Mouse (Mus musculus) neural tube, embryonic 12.5 days (tissue): ENCODE measurements around the gene Hoxd8. TPM values are rescaled to one million over a fixed set of nuclear protein-coding genes. Genes with fewer than 3 reads are reported as not detected.

ENCODE experiments used
- ATAC-seq: fragments of 200-750 bp; cut with Nextera tagmentation; 2 replicates; pipeline ENCODE4 v1.8.0; 2017; ENCODE audit warnings: low read depth, mild to moderate bottlenecking, moderate TSS enrichment, moderate library complexity; ENCODE audit not compliant: low FRiP score
- H3K27ac ChIP-seq: fragments of 300-500 bp; sonication (generic); 2 replicates; pipeline ENCODE4 v1.5.1; 2016
- H3K27me3 ChIP-seq: fragments of 300-500 bp; sonication (generic); replicated peaks from 2 replicates; pipeline ENCODE4 v1.6.1; 2016; ENCODE audit warnings: mild to moderate bottlenecking
- H3K36me3 ChIP-seq: fragments of 300-500 bp; sonication (generic); 2 replicates; pipeline ENCODE4 v1.6.1; 2016; ENCODE audit warnings: mild to moderate bottlenecking
- H3K4me1 ChIP-seq: fragments of 300-500 bp; sonication (generic); 2 replicates; pipeline ENCODE4 v1.6.1; 2016
- H3K4me2 ChIP-seq: fragments of 300-500 bp; sonication (generic); replicated peaks from 2 replicates; pipeline ENCODE4 v1.6.1; 2016; ENCODE audit warnings: mild to moderate bottlenecking
- H3K4me3 ChIP-seq: fragments of 300-500 bp; sonication (generic); 2 replicates; pipeline ENCODE4 v1.5.1; 2016
- H3K9ac ChIP-seq: fragments of 300-500 bp; sonication (generic); 2 replicates; pipeline ENCODE4 v1.6.1; 2016; ENCODE audit warnings: mild to moderate bottlenecking
- H3K9me3 ChIP-seq: fragments of 300-500 bp; sonication (generic); 2 replicates; pipeline ENCODE4 v1.6.1; 2016; ENCODE audit warnings: mild to moderate bottlenecking
- WGBS: fragments of 180-500 bp; shearing (Covaris S2); methylation state at CpG from one replicate; pipeline ENCODE4 v1.1.7; 2016; 5-methylcytosine and 5-hydroxymethylcytosine counted together
- polyA plus RNA-seq: library from polyadenylated mRNA; unstranded; fragments of >200 nt; fragmentation: Nextera tagmentation; extraction: Ambion mirVana; gene quantifications from 2 replicates; pipeline ENCODE4 v1.2.1, GENCODE M21; 2016

Hoxd8 gene
- polyA plus RNA-seq, 1 experiment from 2014 or later: 20.8 TPM

GRCm38 (mm10) chr2:74737578-74738070 is 33.2 kb downstream of the Hoxd8 start:
- ATAC-seq: no peak
- H3K36me3 ChIP-seq: peaks cover 13% of the 10 kb centered on the region; the same call in 1 of the 2 replicates
- H3K4me1 ChIP-seq: peaks cover 87% of the 10 kb centered on the region
- H3K9me3 ChIP-seq: no peaks in the 10 kb centered on the region
- H3K27me3 ChIP-seq: no peaks in the 10 kb centered on the region
- H3K4me3 ChIP-seq: peak overlapping the region; percentile 47
- H3K27ac ChIP-seq: peak overlapping the region; percentile 99
- WGBS: 9% methylated on average over 7 of the region's 7 CpGs
- H3K4me2 ChIP-seq: peak overlapping the region; percentile 96
- peak overlapping the region; percentile 92 for H3K9ac ChIP-seq

GRCm38 (mm10) chr2:74738623-74739475 is 34.4 kb downstream of the Hoxd8 start:
- H3K4me1 ChIP-seq: peaks cover 83% of the 10 kb centered on the region
- peaks cover 13% of the 10 kb centered on the region; the same call in 1 of the 2 replicates for H3K36me3 ChIP-seq
- no peaks in the 10 kb centered on the region for H3K27me3 ChIP-seq
- peak overlapping the region; percentile 47 for H3K4me3 ChIP-seq
- H3K9ac ChIP-seq: peak overlapping the region; percentile 92
- H3K4me2 ChIP-seq: peak overlapping the region; percentile 96
- no peaks in the 10 kb centered on the region for H3K9me3 ChIP-seq
- no peak; the same call in 1 of the 2 replicates for ATAC-seq
- under 1% methylated on average over 20 of the region's 20 CpGs for WGBS
- H3K27ac ChIP-seq: peak overlapping the region; percentile 99

- Histone ChIP-seq H3K36me3 (peaks cover 19% of the 10 kb centered on the region; the same call in 1 of the 2 replicates), H3K4me3 (peak overlapping the region; percentile 47), H3K27ac (peak overlapping the region; percentile 99), H3K9me3 (no peaks in the 10 kb centered on the region), H3K4me2 (peak overlapping the region; percentile 96), H3K27me3 (no peaks in the 10 kb centered on the region), H3K4me1 (peaks cover 83% of the 10 kb centered on the region), H3K9ac (peak overlapping the region; percentile 92)
- no peak for ATAC-seq
- WGBS: 1% methylated on average over 2 of the region's 2 CpGs
Observed at GRCm38 (mm10) chr2:74739476-74739800, 35.0 kb downstream of the Hoxd8 start.

- H3K4me2 ChIP-seq: peak overlapping the region; percentile 96
- no peaks in the 10 kb centered on the region for H3K9me3 ChIP-seq
- 0 out of 2 replicates have a peak, but pooled peaks have one; percentile 5 for ATAC-seq
- 2% methylated on average over 14 of the region's 14 CpGs for WGBS
- H3K27me3 ChIP-seq: no peaks in the 10 kb centered on the region
- peak overlapping the region; percentile 92 for H3K9ac ChIP-seq
- H3K4me1 ChIP-seq: peaks cover 84% of the 10 kb centered on the region
- peak overlapping the region; percentile 99 for H3K27ac ChIP-seq
- H3K4me3 ChIP-seq: peak overlapping the region; percentile 47
- peaks cover 21% of the 10 kb centered on the region; the same call in 1 of the 2 replicates for H3K36me3 ChIP-seq
Observed at GRCm38 (mm10) chr2:74739869-74740268, 35.5 kb downstream of the Hoxd8 start.

GRCm38 (mm10) chr2:74740311-74741091 is 36.1 kb downstream of the Hoxd8 start:
- Histone ChIP-seq H3K4me1 (peaks cover 84% of the 10 kb centered on the region), H3K27me3 (no peaks in the 10 kb centered on the region), H3K27ac (peak overlapping the region; percentile 99), H3K4me2 (peak overlapping the region; percentile 96), H3K9ac (peak overlapping the region; percentile 92), H3K36me3 (peaks cover 21% of the 10 kb centered on the region; the same call in 1 of the 2 replicates), H3K9me3 (no peaks in the 10 kb centered on the region), H3K4me3 (peak overlapping the region; percentile 47)
- ATAC-seq: peak; percentile 48
- WGBS: under 1% methylated on average over 43 of the region's 43 CpGs

GRCm38 (mm10) chr2:74741252-74741978 is 37.0 kb downstream of the Hoxd8 start:
- H3K4me1 ChIP-seq: peaks cover 84% of the 10 kb centered on the region
- peak overlapping the region; percentile 47; the same call in 1 of the 2 replicates for H3K4me3 ChIP-seq
- 0 out of 2 replicates have a peak, but pooled peaks have one; percentile 0 for ATAC-seq
- H3K9me3 ChIP-seq: no peaks in the 10 kb centered on the region
- peak overlapping the region; percentile 92; the same call in 1 of the 2 replicates for H3K9ac ChIP-seq
- H3K27ac ChIP-seq: peak overlapping the region; percentile 99
- peaks cover 15% of the 10 kb centered on the region for H3K36me3 ChIP-seq
- no peaks in the 10 kb centered on the region for H3K27me3 ChIP-seq
- H3K4me2 ChIP-seq: peak overlapping the region; percentile 96
- WGBS: 15% methylated on average over 2 of the region's 3 CpGs

GRCm38 (mm10) chr2:74741979-74742277 is 37.5 kb downstream of the Hoxd8 start:
- no peak overlapping the region for H3K4me3 ChIP-seq
- ATAC-seq: no peak
- no peaks in the 10 kb centered on the region for H3K9me3 ChIP-seq
- no peaks in the 10 kb centered on the region for H3K27me3 ChIP-seq
- no peak overlapping the region for H3K9ac ChIP-seq
- H3K36me3 ChIP-seq: peaks cover 17% of the 10 kb centered on the region
- peak overlapping the region; percentile 96; the same call in 1 of the 2 replicates for H3K4me2 ChIP-seq
- H3K27ac ChIP-seq: peak overlapping the region; percentile 99
- peaks cover 85% of the 10 kb centered on the region for H3K4me1 ChIP-seq

GRCm38 (mm10) chr2:74745540-74746297 is 41.3 kb downstream of the Hoxd8 start:
- Histone ChIP-seq H3K27ac (peak overlapping the region; percentile 96), H3K4me1 (peaks cover 82% of the 10 kb centered on the region), H3K4me3 (peak overlapping the region; percentile 52), H3K4me2 (peak overlapping the region; percentile 74), H3K9ac (peak overlapping the region; percentile 94), H3K9me3 (no peaks in the 10 kb centered on the region), H3K27me3 (no peaks in the 10 kb centered on the region), H3K36me3 (peaks cover 20% of the 10 kb centered on the region)
- WGBS: 3% methylated on average over 6 of the region's 6 CpGs
- ATAC-seq: peak; percentile 14; the same call in 1 of the 2 replicates

GRCm38 (mm10) chr2:74746298-74746921 is 42.0 kb downstream of the Hoxd8 start:
- peak overlapping the region; percentile 94 for H3K9ac ChIP-seq
- peak overlapping the region; percentile 52 for H3K4me3 ChIP-seq
- H3K4me1 ChIP-seq: peaks cover 79% of the 10 kb centered on the region
- peaks cover 20% of the 10 kb centered on the region for H3K36me3 ChIP-seq
- 2% methylated on average over 58 of the region's 58 CpGs for WGBS
- H3K9me3 ChIP-seq: no peaks in the 10 kb centered on the region
- no peaks in the 10 kb centered on the region for H3K27me3 ChIP-seq
- peak overlapping the region; percentile 74 for H3K4me2 ChIP-seq
- no peak for ATAC-seq
- peak overlapping the region; percentile 96 for H3K27ac ChIP-seq

GRCm38 (mm10) chr2:74747006-74747405 is 42.6 kb downstream of the Hoxd8 start:
- peaks cover 20% of the 10 kb centered on the region for H3K36me3 ChIP-seq
- H3K27ac ChIP-seq: peak overlapping the region; percentile 96
- WGBS: 2% methylated on average over 24 of the region's 24 CpGs
- H3K27me3 ChIP-seq: no peaks in the 10 kb centered on the region
- H3K9ac ChIP-seq: peak overlapping the region; percentile 94
- peaks cover 79% of the 10 kb centered on the region for H3K4me1 ChIP-seq
- H3K4me2 ChIP-seq: peak overlapping the region; percentile 74
- peak; percentile 14; the same call in 1 of the 2 replicates for ATAC-seq
- H3K9me3 ChIP-seq: no peaks in the 10 kb centered on the region
- peak overlapping the region; percentile 52 for H3K4me3 ChIP-seq
